Mouse (Mus musculus) megakaryocyte, embryonic 14.5 days (primary cell): Measurements from ENCODE around the gene Olfr559.

ENCODE experiments used
- FLI1 ChIP-seq: IDR thresholded peaks from 2 replicates; pipeline ENCODE4 v1.6.1; 2012; ENCODE audit warnings: low read length, inconsistent platforms, mixed read lengths
- GATA1 ChIP-seq: IDR thresholded peaks from 3 replicates; pipeline ENCODE4 v1.6.1; 2012; ENCODE audit warnings: mixed read lengths, low read length, inconsistent platforms, borderline replicate concordance

DNA sequence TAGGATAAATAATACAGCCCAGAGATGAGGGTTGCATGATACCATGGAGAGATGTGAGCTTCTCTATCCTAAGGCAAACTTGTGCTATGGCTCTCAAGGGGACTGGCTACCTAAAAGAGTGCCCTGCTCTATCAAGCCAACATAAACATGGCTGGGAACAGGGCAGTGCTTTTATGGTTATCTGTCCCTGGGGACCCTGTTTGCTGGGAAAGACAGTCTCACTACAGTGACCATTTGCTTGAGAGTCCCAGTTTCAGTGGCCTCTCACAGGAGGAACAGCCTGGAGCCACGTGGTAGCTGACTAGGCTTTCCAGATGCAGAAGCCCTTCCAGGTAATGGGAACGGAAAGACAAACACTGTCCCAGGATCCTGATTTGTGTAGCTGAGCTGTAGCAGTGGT is 10.4 kb upstream of the Olfr559 start:
- TF ChIP-seq GATA1 (no peak), FLI1 (no peak)
